Mouse (Mus musculus): ENCODE measurements around the gene Plin4.

- TF ChIP-seq GATA1 (IDR thresholded peaks at IDR 0.05; ENCODE audit: low read length): no peak
- no peak for TF ChIP-seq TAL1 (IDR thresholded peaks at IDR 0.05; ENCODE audit: low read length)
Observed at GRCm38 (mm10) chr17:56121826-56122225, 12.2 kb upstream of the Plin4 start, which contains the start of gene Lrg1.
